In the genomic region with DNA sequence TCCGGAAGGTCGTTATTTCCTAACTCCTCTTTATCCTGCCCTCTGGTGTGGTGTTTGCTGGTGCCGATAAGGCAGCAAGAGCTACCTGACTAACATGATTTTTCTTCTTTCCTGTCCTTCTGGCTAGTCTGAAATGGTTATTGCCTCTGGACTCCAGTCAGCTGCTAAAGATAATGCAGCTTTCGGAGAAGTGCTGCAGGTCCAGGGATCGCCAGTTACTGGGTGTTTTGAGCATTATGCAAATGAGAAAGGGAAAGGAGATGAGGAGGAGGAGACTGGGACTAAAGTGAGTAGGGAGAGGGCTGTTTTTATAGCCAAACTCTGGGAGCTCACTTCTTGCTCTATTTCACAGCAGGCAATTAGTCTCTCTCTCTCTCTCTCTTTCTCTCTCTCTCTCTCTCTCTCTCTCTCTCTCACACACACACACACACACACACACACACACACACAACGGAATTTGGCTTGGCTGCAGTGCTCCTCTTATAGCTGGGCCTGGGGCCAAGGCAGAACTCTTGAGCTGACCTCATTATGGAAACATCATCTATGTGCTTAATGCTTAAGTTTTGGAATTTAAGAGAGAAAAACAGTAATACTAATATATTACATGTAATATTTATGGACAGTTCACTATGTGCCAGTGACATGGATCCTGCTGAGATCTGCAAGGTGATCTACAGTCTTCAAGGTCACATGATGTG, we compare ENCODE assay signal across 13 mouse cellular contexts.
DNase-seq lines count a peak whose midpoint lies in the region; ATAC-seq lines count a peak whose summit lies in the region.
"Had no signal": no experiment of that assay in that cellular context is flagged by ENCODE, and none has a peak within 500 bp of the region (broad histone marks: within the 10 kb centered on the region; RNA-seq: fewer than 3 reads in every experiment).

No protein-coding gene starts in this region.

- intact Hi-C loops in heart, postnatal 36 days (cut with DNase I), result no loop called here

- peak; percentile 79 for ATAC-seq in heart, embryonic 16.5 days (replicated peaks; ENCODE audit: extremely low read depth, insufficient read depth, low FRiP score)
- ATAC-seq in liver, embryonic 13.5 days (ENCODE audit: low read depth), result no peak
- ATAC-seq in stomach, embryonic 16.5 days (ENCODE audit: insufficient read depth, low FRiP score), result peak; percentile 77
- no peak for ATAC-seq in erythroid progenitor cell, adult 5-6 weeks (replicated peaks; ENCODE audit: low FRiP score, poor library complexity, severe bottlenecking)

- no peaks in the 10 kb centered on the region for H3K27me3 ChIP-seq in heart, embryonic 16.5 days (ENCODE audit: control insufficient read depth, insufficient read depth, low read length)
- H3K27me3 ChIP-seq in liver, embryonic 13.5 days, result no peaks in the 10 kb centered on the region
- H3K27me3 ChIP-seq in stomach, embryonic 16.5 days (ENCODE audit: control insufficient read depth, insufficient read depth, low read length), result no peaks in the 10 kb centered on the region
- H3K27me3 ChIP-seq: liver, embryonic 15.5 days had no signal

- H3K36me3 ChIP-seq in heart, embryonic 16.5 days (ENCODE audit: control insufficient read depth, insufficient read depth), result no peaks in the 10 kb centered on the region
- no peaks in the 10 kb centered on the region for H3K36me3 ChIP-seq in liver, embryonic 13.5 days
- H3K36me3 ChIP-seq in stomach, embryonic 16.5 days (ENCODE audit: control insufficient read depth, insufficient read depth, low read length), result no peaks in the 10 kb centered on the region
- H3K36me3 ChIP-seq: embryonic facial prominence, embryonic 13.5 days; G1E; liver, embryonic 15.5 days had no signal

- WGBS in heart, embryonic 16.5 days, result 22% methylated on average over 6 of the region's 6 CpGs
- WGBS in liver, embryonic 13.5 days (ENCODE audit: insufficient replicate concordance), result 16% methylated on average over 6 of the region's 6 CpGs
- 15% methylated on average over 6 of the region's 6 CpGs for WGBS in stomach, embryonic 16.5 days

- peak overlapping the region; percentile 42 for H3K9ac ChIP-seq in heart, embryonic 16.5 days (ENCODE audit: low read length)
- no peak overlapping the region for H3K9ac ChIP-seq in liver, embryonic 13.5 days
- H3K9ac ChIP-seq in stomach, embryonic 16.5 days (ENCODE audit: low read length), result no peak overlapping the region
- H3K9ac ChIP-seq: embryonic facial prominence, embryonic 13.5 days; liver, embryonic 15.5 days had no signal

- H3K4me3 ChIP-seq in heart, embryonic 16.5 days (ENCODE audit: low read length), result peak overlapping the region; percentile 22; the same call in 1 of the 2 replicates
- H3K4me3 ChIP-seq in liver, embryonic 13.5 days (replicated peaks), result no peak overlapping the region
- no peak overlapping the region for H3K4me3 ChIP-seq in stomach, embryonic 16.5 days (replicated peaks; ENCODE audit: low read length)
- H3K4me3 ChIP-seq: embryonic facial prominence, embryonic 13.5 days; liver, embryonic 15.5 days had no signal

- H3K4me1 ChIP-seq in heart, embryonic 16.5 days (ENCODE audit: control insufficient read depth, insufficient read depth, low read length), result peaks cover 25% of the 10 kb centered on the region
- peaks cover 9% of the 10 kb centered on the region for H3K4me1 ChIP-seq in liver, embryonic 13.5 days (replicated peaks)
- peaks cover 9% of the 10 kb centered on the region; the same call in 1 of the 2 replicates for H3K4me1 ChIP-seq in stomach, embryonic 16.5 days (ENCODE audit: control insufficient read depth, insufficient read depth, low read length)
- H3K4me1 ChIP-seq: liver, embryonic 15.5 days had no signal

- H3K4me2 ChIP-seq in heart, embryonic 16.5 days (ENCODE audit: low read depth, low read length), result peak overlapping the region; percentile 53
- peak overlapping the region; percentile 34 for H3K4me2 ChIP-seq in liver, embryonic 13.5 days
- peak overlapping the region; percentile 8; the same call in 1 of the 2 replicates for H3K4me2 ChIP-seq in stomach, embryonic 16.5 days (ENCODE audit: low read depth, low read length)
- H3K4me2 ChIP-seq: embryonic facial prominence, embryonic 13.5 days; liver, embryonic 15.5 days had no signal

- H3K9me3 ChIP-seq in heart, embryonic 16.5 days (replicated peaks; ENCODE audit: control insufficient read depth, low read length), result no peaks in the 10 kb centered on the region
- H3K9me3 ChIP-seq in liver, embryonic 13.5 days (replicated peaks), result no peaks in the 10 kb centered on the region
- no peaks in the 10 kb centered on the region for H3K9me3 ChIP-seq in stomach, embryonic 16.5 days (replicated peaks; ENCODE audit: control insufficient read depth, low read length)
- H3K9me3 ChIP-seq: embryonic facial prominence, embryonic 13.5 days; liver, embryonic 15.5 days had no signal

- DNase-seq in heart, postnatal 36 days, result no peak
- DNase-seq in retina, postnatal 1 day, result peak; percentile 32
- DNase-seq in retina, embryonic 14.5 days (ENCODE audit: low spot score), result no peak
- no peak for DNase-seq in liver, embryonic 13.5 days
- no peak for DNase-seq in right cerebral cortex, adult 18-20 months
- DNase-seq: kidney, postnatal 25 days; thymus, adult 18-20 months had no signal

- peak overlapping the region; percentile 65 for H3K27ac ChIP-seq in heart, embryonic 16.5 days (ENCODE audit: low read length)
- no peak overlapping the region for H3K27ac ChIP-seq in liver, embryonic 13.5 days
- no peak overlapping the region for H3K27ac ChIP-seq in stomach, embryonic 16.5 days (ENCODE audit: low read length)
- H3K27ac ChIP-seq: embryonic facial prominence, embryonic 13.5 days; liver, embryonic 15.5 days had no signal

Comparison
In these comparisons a context has a peak if more than half of its experiments do, and no peak if none do; other contexts are left out.
1. ATAC-seq: peak in heart, embryonic 16.5 days (single experiment) and stomach, embryonic 16.5 days (single experiment); none in liver, embryonic 13.5 days (single experiment) and erythroid progenitor cell, adult 5-6 weeks (single experiment).
2. Peak in every context shown above with its lines, with median percentiles within 50 percentile points of each other: H3K4me2 ChIP-seq.